Mouse (Mus musculus): ENCODE results near the gene Umodl1.

Gene Umodl1

DNA sequence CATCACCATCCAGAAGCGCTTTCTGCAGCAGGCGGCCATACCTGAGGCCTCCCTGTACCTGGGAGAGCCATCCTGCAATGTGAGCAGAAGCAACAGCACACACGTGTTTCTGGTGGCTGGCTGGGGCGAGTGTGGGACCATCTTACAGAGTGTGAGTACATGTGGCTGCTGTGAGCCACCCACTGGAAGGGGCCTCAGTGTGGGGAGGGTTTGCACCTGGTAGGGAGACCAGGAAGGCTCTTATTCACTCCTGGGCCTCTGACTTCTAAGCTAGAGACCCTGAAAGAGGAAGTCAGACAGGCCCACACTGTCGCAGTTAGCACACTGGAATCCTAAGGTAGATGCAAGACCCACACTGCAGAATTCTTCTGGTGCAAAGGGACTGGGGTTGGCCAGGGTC, 41.9 kb downstream of the Umodl1 start:
- no peak for DNase-seq (ENCODE audit: extremely low read depth, insufficient read length, low spot score)

DNA sequence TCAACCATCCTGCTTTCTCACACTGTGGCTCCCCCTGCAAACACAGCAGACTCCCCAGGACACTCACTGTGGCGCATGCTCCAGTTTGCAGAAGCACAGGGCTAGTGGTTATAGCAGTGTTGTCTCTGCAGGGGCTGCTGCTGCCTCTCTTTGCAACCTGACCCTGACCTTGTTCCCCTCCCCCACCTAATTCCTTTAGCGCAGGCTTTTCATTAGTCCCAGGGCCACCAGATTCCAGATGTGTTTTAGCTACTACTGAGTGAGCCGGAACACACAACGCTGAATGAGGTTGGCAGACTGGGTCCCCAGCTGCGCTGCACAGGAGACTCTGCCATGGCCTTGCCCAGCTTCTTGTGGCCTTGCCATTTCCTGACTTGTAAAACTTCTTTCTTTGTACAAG, 46.5 kb downstream of the Umodl1 start:
- no peak for DNase-seq (ENCODE audit: extremely low read depth, insufficient read length, low spot score)

DNA sequence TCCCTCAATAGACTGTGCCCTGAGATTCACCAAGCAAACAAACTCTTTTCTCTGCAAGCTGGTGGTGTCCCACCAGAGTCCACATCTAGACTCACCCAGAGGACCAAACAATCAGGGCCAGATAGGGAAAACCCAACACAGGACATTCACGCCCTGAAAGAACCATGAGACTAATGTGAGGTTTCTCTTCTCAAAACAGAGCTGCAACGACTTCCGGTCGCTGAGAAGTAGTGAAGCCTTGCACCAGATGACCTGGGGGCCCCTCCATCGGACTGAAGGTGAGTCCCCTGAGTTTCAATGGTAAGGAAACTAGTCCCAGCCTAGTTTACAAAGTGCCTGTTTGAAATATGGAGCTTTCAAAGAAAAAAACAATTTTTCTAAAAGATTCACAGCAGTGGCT, 48.2 kb downstream of the Umodl1 start:
- no peak for DNase-seq (ENCODE audit: extremely low read depth, insufficient read length, low spot score)

DNA sequence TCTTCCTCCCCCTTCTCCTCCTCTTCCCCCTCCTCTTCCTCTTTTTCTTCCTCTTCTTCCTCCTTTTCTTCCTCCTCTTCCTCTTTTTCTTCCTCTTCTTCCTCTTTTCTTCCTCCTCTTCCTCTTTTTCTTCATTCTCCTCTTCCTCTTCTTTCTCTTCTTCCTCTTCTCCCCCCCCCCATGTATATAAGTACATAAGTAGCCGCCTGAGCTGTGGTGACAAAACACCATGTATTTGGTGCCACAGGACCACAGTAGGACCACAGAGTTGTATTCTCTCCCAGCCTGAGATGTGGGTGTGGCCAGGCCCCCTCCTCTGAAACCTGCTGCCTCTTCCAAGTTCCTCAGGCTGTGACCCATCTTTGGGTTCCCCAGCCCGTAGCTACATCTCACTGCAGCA, 50.8 kb downstream of the Umodl1 start:
- DNase-seq (ENCODE audit: extremely low read depth, insufficient read length, low spot score), result no peak

GRCm38 (mm10) chr17:31007357-31007756, 52.9 kb downstream of the Umodl1 start:
- DNase-seq (ENCODE audit: extremely low read depth, insufficient read length, low spot score), result no peak

DNA sequence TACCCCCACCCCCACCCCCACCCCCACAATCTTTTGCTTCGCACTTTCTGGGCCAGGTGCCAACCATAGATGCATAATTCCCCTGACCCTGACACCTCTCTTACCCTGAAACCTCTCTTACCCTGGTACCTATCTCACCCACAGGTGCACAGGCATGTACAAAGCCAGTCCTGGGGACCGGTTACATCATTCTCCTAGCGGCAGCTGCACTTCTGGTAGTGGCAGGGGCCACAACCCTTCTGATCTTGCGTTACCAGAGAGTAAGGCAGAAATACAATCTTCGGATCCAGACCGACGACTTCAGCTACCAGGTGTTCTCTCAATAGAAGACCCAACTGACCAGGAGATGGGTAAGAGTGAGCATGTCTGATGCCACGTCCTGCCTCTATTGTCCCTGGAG, 54.0 kb downstream of the Umodl1 start:
- no peak for DNase-seq (ENCODE audit: extremely low read depth, insufficient read length, low spot score)

DNA sequence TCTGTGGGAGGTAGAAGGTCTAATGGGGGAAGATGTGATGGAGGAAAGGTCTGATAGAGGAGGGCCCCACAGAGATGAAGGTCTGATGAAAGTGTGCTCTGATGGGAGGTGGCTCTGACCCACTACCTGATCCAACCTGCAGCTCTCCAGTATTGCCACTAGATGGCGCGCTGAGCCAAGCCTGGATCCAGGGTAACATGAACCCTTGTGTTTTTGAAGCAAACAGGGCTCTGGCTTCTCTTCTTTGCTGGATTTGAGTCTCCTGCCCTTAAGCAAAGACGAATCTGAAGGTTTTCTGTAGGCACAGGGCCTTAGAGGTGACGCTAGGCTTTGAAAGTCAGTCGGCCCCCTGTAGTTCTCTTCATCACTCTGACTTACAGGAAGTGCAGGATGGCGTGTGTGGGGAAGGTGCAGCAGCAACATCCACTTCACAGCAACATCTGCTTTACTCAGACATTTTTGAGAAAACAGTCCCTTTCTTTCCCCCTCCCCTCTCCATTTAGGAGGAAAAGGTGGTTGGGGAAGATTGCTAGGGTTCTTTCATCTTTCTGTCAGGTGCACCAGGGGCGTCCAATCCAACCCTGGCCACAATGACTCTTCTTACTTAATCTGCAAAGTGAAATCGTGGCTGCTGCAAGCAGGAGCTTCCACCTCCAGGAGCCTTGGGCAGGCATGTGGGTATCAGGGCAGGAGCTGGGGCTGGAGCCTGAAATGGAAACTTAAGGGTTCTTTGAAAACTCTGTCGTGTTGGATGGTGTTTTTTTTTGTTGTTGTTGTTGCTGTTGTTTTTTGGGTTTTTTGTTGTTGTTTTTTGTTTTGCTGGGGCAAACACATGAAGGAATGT, 57.3 kb downstream of the Umodl1 start:
- no peak for DNase-seq (ENCODE audit: extremely low read depth, insufficient read length, low spot score)

- no peak for DNase-seq (ENCODE audit: extremely low read depth, insufficient read length, low spot score)
Measured at GRCm38 (mm10) chr17:31018267-31018666, 63.8 kb downstream of the Umodl1 start.

DNA sequence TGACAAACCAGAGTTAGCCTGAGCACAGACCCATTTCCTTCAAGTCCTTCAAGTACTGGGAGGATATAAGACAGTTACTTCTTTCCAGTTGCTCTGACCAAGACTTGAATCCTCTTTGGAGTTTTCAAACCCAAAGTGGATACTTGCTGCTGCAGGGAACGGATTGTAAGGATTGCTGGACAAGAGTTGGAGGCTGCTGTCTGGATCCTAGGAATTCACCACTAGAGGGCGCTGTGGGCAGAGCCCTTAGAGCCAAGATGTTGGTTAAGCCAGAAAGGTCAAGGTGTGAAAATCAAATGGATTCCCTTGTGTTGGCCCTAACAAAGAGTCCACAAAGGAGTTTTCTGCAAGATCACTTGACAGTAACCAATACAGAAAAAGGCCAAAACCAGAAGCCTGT, 65.1 kb downstream of the Umodl1 start:
- no peak for DNase-seq (ENCODE audit: extremely low read depth, insufficient read length, low spot score)

DNA sequence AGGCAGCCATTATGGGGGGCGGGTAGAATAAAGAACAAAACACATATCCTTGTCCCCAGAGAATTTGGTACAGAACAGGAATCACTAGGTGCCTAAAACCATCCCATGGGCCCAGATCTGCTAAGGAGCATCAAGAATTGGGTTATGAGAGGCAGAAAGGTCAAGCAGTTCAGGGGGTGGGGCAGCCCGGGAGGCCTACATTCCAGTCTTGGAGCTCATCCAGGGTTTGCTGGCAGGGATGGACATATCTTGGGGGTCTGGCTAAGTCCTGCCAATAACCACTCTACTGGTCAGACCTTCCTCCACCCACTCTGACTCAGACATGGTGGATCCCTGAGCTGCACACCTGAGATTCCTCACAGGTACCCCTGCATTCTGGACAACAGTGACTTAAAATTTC, 65.6 kb downstream of the Umodl1 start:
- DNase-seq (ENCODE audit: extremely low read depth, insufficient read length, low spot score), result no peak

DNA sequence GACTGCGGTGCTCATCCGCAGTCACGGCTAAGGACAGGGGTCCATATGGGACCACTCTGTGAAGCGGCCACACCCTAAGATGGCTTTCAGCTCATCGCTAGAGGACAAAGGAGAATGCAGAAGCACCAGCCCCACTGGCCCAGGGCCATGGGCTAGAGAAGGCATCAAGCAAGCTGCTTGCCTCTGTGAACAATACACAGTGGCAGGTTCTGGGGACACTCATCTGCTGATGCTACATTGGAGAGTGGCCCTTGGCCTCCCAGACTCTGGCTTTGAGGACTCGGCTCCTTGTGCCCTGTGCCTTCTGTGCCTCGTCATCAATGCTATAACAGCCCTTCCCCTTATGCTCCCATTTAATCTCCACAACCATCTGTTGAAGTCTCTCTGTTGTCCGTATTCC, 66.8 kb downstream of the Umodl1 start:
- no peak for DNase-seq (ENCODE audit: extremely low read depth, insufficient read length, low spot score)

- no peak for DNase-seq (ENCODE audit: extremely low read depth, insufficient read length, low spot score)
Measured at GRCm38 (mm10) chr17:31024125-31024781, 69.8 kb downstream of the Umodl1 start.

DNA sequence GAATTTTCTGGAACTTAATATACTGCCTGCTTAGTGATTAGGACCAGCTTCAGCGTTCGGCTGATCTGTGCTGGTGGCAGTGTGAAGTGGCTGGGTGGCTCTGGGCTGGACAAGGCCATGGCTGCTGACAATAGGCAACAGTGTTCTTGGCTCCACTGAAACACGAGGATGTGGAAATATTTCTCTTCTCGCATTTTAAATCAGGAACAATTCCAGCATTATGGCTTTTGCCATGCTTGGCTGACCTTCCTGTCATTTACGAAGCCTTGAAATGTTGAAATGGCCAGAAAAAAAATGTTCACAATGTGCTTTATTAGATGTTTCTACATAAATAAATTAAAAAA, 70.3 kb downstream of the Umodl1 start:
- DNase-seq (ENCODE audit: extremely low read depth, insufficient read length, low spot score), result no peak

DNA sequence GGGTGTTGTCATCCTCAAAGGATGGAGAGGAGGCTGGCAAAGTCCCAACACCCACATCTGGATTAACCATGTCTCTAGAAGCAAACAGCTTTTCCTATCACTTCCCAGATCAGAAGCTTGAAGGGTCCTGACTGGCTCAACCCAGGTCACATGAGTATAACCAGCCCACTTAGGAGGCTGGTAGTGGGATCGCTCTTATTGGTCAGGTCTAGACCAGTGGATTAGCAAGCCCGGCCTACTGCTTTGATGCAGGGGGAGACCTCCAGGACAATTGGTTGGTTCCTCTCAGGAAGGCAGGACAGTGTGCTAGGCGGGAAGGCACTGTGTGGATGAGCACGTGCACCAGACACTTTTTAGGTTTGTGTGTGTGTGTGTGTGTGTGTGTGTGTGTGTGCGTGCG, 72.5 kb downstream of the Umodl1 start:
- no peak for DNase-seq (ENCODE audit: extremely low read depth, insufficient read length, low spot score)

- no peak for DNase-seq (ENCODE audit: extremely low read depth, insufficient read length, low spot score)
Measured at GRCm38 (mm10) chr17:31027723-31028122, 73.3 kb downstream of the Umodl1 start.

GRCm38 (mm10) chr17:31028821-31029370, 74.5 kb downstream of the Umodl1 start:
- DNase-seq (ENCODE audit: extremely low read depth, insufficient read length, low spot score), result no peak

DNA sequence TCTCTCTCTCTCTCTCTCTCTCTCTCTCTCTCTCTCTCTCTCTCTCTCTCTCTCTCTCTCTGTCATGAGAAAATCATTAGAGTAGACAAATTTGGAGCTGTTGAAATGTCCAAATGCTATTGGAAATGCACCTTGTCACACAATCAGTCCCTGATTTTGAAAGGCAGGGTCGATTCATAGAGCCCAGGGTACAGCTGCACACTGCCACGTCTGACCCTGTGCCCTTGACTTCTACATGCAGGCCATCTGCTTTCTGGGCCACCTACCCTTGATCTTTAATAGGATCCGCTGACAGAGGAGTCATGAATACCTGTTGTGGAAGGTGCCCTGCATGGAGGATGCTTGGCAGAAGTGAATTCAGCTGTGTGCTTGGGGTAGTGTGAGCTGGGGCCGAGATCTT, 75.0 kb downstream of the Umodl1 start:
- DNase-seq (ENCODE audit: extremely low read depth, insufficient read length, low spot score), result no peak

DNA sequence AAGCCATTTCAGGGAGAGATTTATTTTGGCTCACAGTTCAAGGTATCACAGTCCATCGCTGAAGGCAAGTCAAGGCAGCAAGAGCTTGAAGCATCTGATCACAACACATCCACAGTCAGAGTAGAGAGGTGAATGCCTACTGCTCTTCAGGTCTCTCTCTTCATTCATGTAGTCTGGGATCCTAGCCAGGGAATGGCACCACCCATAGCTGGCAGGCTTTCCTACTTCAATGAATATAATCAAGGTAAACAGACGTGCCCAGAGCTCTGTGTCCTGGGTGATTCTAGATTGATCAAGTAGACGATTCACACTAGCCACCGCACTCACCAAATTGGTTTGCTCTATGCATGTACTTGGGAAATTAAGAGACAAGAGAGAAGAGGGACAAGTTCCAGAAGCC, 77.9 kb downstream of the Umodl1 start:
- no peak for DNase-seq (ENCODE audit: extremely low read depth, insufficient read length, low spot score)

- no peak for DNase-seq (ENCODE audit: extremely low read depth, insufficient read length, low spot score)
Measured at GRCm38 (mm10) chr17:31033251-31033650, 78.8 kb downstream of the Umodl1 start.

DNA sequence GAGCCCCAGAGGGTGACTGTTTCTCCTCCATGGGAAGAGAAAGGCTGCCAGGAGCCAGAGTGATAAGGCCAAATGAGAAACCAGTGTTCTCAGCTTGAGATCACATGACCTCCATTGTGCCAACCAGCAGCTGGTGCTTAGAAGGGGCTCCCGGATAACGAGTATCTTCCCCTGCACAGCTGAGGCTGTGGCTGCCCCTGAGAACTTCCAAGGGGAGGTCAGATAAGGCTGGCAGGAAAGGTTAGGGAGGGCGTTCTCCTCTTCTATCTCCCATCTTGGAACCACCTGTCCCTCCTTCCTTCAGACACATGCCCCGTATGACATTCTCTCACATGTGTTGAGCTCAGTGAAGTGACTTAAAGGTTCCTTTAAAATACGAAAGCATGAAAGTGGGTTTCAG, 79.7 kb downstream of the Umodl1 start:
- no peak for DNase-seq (ENCODE audit: extremely low read depth, insufficient read length, low spot score)

- no peak for DNase-seq (ENCODE audit: extremely low read depth, insufficient read length, low spot score)
Measured at GRCm38 (mm10) chr17:31034674-31035356, 80.4 kb downstream of the Umodl1 start.
